Mouse (Mus musculus) kidney, postnatal 36 days (tissue): Measurements from ENCODE around the gene Tenm4.

Source experiments
- DNase-seq, 2 experiments: peaks; one replicate each; pipeline ENCODE4 v3.0.0; 2021 to 2022; ENCODE audit warnings: mixed read lengths in 2 of 2

Tenm4 gene

DNA sequence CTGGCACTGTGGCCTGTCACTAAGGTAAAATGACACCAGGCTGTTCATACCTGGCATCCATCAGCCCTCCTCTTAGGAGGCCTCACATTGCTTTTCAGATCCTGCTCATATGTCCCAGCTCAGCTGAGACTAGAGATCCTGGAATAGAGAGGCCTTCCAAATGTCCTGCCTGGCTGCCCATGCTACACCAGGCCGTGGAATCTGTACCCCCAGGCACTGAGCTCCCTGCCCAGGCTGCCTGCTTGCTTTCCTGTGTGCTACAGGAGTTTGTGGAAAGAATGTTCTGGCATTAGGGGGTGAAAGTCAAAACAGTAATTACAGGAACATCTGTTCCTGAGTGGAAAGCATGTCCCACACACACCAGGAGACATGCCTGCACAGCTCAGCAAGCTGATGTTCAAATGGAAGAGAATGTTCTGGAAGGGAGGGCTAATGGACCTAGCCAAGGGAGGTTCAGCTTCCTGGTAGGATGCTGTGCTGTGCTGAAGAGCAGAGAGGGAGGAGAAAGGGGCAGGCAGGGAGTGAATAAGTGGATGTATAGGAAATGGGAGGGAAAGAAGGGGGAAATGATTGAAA is 313.0 kb downstream of the Tenm4 start:
- DNase-seq = peak; percentile 42 to 52

DNA sequence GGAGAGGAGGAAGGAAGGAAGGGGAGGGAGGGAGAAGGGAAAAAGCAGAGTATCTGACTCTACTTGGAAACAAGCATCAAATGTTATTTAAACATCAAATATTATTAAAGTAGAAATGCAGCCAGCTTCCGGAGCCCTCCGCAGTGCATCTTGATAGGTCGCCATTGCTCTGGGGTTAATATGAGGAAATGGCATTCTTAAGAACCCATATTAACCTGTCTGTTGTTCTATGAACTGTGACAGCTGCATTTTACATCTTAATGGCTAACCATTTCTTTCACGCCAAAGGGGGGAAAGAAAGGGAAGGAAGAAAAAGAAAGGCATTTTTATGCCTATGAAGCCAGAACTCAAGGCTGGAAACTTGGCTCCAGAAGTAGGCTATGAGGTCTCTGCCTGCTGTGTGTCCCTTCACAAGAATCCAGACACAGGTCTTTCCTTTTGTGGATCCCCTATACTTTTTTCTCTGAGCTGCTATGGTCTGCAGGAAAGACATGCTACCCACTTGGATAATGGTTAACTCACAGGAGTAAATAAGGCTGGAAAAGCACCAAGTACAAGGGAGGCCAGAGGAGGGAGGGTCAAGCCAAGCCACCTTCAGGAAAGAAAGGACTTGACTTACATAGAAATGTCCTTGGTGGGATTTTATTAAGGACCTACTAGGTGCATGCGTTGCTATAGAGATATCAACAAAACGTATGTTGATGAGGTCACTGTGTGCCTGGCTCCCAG is 318.5 kb downstream of the Tenm4 start:
- peak; percentile 19 to 60 for DNase-seq

DNA sequence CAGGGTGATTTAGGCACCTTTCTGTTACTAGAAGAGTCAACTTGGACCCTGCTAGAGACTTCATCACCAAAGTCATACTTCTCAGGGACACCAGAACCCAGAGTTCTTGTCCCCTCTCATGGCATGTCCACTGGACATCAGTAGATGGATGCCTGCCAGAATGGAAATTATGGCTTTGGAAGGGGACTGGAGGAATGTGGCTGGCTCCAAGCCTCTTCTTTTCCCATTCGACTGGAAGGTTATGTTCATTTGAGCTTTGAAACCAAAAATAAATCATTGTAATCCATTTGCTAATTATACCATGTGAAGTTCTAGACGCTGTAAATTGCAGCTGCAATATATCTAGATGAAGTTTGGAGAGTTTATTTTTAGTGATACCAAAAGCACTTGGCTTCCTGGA is 320.9 kb downstream of the Tenm4 start:
- DNase-seq = peak; percentile 19 to 53

DNA sequence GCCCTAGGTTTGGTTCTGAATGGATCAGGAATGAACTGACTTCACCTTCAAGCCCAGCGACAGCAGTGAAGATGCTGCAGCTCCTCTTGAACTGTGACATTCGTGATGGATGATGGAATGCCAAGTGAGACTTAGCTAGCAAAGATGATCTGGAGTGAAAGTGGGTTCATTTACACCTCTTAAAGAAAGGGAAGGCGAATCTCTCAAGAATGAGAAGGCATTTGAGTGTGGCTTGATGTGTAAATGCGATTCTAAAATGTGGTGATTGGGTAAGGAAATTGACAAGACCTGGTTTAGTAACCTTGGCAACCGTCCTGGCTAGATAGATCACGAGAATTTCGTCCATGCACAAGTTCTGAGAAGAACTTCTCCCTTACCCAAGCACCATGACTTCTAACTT is 321.6 kb downstream of the Tenm4 start:
- DNase-seq = no peak

DNA sequence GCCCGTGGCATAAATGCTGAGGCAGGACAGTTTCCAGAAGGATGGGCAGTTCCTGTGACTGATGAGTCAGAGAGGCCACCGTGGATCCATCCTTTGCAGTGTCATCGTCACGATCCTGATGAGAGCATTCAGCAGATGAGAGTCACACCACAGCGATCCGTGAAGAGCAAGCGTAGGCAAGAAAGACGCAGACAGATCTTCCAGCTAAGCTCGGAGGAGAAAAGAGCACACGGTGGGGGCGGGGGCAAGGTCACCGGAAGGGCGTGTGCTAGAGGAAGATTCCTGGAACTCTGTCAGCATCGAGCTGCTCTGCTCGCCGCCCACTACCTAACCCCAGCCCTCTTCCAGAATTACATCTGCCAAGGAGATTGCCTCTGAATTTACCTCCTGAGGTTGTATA is 323.0 kb downstream of the Tenm4 start:
- DNase-seq = no peak

DNA sequence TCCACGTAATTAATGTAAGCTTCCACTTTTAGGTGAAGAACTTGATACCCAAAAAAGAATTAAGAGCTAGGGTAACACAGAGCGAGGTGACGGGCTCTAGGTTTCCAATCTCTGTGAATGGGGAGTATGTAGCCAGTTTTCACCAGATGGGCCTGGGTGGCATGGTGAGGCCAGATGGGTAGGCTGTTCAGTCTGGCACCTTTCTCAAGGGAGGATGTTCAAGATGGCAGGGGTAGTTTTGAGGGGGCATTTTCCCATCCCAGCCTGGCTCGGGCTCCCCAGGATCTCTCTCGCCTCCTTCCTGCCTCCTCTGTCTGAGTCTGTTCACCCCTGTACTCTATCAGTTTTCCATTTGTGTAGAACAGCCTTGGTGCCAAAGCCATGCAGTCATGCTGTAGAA is 329.1 kb downstream of the Tenm4 start:
- no peak for DNase-seq

DNA sequence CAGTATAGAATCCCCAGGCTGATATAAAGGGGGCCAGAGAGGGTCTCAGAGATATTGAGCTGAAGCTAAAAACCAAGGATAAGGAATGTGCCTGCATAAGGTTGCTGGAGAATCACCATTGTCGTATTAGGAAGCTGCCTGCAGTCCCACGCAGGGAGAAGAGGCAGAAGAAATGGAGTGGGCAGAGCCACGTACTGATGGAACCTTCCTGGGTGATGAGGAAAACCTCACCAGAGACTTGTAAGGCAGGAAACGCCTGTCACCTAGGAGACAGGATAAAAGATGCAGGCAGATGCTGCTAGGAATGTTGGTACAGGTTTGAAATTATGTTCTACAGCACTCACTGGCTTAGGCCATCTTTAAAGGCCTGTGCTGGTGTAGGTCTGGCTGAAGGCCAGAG is 329.8 kb downstream of the Tenm4 start:
- no peak for DNase-seq

DNA sequence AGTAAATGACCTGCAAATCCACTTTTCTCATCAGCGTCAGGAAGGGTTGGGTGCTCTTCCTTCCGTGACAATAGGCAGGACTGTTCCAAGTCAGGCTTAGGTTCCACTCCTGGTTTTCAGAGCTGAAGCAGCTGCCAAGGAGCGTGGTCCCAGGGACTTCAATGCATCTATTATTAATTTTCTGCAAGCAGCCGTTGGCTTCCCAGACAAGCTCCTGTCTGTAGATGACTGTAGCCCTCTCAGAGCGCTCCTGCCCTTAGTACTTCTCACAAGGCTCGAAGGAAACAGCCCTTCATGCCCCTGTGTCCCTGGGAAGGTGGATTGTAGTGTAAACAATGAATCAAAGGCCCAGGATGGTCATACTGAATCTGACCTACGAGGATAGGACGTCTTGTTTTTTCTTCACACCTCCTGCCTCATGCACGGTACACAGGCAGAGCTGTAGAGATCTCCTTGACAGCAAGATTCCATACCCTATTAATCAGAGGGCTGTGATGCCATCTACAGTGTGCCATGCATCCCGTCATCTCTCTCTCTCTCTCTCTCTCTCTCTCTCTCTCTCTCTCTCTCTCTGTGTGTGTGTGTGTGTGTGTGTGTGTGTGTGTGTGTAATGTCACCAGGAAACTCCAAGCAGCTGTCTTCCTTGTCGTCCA is 331.4 kb downstream of the Tenm4 start:
- DNase-seq = no peak

DNA sequence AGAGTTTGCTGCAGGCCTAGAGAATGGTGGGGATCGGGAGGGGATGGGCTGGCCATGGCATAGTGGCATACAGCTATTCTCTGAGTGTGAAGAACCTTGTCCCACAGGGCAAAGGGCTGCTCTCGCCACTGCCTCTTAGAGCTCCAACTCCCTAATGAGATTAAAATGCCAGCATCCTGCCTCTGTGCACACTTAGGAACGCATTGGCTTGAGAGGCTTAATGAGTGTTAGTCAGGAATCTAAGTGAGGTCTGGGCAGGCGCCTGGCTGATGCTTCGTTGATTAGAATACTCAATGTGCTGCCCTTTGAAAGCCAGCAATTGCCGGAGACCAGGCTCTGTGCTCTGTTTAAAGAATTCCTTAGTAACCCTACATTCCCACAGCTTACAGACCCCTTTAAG is 334.5 kb downstream of the Tenm4 start:
- peak in 1 of 2 experiments; percentile 31 for DNase-seq

DNA sequence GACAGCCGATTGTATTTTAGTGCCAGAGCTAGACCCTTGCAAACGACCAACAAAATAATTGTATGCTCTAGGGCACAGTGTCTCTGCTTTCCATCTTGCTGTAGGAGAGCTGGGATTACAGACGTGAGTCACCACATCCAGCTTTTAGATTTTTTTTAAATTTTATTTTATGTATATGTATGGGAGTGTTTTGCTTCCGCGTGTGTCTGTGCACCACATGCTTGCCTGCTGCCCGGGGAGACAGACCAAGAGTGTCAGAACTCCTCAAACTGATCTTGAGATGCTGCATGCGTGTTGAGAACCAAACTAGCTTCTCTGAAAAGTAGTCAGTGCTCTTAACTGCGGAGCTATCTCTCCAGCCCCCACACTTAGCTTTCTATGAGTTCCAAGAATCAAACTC is 336.0 kb downstream of the Tenm4 start:
- DNase-seq = no peak

DNA sequence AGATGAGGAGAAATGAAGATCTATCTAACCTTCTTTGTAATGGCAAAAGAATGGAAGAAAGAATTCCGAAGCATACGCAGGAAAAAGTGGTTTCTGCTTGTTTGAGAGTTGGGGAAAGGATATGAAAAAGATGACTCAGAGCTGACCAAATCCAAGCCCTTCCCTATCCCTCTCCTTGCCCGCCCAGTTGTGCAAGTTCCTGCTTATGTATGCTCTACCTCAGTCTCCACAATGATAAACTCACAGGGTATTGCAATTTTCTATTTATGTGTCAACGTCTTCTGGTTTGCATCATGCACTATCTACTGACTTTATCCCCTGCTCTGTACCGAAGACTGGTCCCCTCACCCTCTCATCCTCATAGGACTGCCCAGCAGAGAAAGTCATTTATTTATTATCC is 339.4 kb downstream of the Tenm4 start:
- DNase-seq = no peak

DNA sequence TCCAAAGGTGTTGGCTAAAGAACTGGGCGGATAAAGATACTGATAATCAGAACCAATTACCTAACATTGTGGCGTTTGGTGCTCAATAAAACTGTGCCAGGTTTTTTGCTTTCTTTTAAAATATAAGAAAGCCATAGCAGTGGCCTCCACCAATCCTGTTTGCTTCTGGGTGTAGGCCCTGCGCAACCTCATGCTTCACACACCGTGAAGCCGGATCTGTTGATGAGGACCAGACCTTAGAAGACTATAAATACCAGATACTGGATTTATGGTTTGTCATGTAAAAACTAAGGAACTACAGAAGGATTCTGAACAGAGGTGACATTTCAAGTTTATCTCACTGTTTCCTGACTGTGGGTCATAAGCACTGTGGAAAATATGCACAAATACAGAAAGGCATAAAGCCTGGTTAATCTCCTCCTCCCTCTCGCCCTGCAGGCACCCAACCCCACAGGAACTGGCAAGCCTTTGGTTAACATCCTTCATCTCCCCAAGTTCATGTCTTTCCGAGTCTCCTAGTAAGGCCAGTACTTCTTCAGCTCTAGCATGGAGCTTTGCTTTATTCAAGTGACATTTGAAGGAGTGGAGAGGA is 340.1 kb downstream of the Tenm4 start:
- DNase-seq = no peak

DNA sequence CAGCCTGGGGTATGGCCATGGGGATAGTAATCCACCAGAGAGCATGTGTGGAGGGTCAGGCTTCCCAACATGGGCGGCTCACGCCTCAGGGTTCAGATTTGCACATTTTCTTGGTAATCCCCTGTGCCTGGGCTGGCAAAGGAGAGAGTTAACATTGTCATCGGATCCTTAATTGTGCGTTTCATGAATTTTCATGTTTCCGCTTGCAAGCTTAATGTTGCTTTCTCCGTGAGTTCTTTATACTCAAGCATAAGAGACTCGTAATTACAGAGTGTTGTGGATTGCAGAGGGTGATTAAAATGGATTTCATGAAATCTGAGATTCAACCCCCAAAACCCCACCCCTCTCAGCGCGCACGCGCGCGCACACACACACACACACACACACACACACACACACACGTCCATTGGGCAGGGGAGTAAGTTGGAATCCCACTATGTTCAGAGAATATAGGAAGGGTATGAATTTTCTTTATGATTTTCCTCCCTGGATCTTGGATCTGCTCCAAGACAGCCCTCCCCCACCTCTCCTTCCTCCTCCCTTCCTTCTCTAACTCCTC is 341.0 kb downstream of the Tenm4 start:
- no peak for DNase-seq

DNA sequence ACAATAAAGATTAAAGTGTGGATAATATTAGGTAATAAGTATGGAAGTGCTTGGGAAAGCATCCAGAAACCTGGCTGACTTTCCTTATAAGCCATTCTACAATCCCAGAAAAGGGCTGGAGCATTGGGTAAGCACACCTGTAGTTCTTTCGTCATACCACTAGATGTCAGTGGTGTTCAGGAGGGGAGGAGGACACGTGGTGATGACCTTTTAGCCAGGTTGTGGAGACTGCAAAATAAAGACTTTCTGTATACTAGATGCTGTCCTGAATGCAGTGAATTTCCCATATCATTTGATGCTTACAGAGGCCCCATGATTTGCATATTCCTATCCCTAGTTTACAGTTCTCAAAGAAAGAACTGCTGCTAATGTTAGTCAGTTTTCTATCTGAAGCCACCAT is 348.2 kb downstream of the Tenm4 start:
- peak; percentile 20 to 35 for DNase-seq

DNA sequence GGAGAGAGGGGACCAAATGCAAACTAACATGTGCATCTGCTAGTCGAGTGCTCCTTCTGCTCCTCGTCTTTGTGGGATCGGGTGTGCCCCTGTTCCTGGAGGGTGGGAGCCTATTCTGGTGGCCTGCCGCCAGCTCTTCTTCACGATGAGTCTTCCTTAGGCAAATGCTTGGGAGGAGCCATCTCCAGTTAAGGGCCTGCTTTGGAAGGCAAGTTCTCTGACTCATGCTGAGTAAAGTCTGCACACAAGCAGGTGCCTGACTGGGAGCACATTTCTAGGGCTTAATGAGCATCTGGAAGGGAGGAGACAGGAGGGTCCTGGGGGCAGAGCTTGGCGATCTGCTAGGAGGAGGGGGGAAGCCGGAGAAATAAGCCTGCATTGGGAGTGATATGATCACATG is 350.9 kb downstream of the Tenm4 start:
- DNase-seq = no peak

DNA sequence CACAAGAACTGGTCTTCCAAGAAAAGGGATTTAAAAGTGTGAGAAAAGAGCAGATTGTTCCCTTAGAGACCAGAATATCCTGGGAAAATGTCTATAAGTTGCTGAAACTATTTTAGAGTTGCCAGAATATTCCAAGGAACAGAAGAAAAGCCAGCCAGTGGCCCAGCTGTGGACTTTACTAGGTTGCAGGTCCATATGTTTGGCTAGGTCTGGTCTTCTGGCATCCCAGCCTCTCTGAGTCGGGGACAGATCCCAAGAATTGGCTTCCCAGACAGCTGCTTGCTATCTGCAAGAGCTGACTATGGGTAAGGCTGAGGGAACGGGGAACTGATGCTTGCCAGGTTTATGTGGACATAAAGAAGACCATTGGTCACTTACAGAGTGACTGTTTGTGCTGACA is 352.6 kb downstream of the Tenm4 start:
- no peak for DNase-seq

DNA sequence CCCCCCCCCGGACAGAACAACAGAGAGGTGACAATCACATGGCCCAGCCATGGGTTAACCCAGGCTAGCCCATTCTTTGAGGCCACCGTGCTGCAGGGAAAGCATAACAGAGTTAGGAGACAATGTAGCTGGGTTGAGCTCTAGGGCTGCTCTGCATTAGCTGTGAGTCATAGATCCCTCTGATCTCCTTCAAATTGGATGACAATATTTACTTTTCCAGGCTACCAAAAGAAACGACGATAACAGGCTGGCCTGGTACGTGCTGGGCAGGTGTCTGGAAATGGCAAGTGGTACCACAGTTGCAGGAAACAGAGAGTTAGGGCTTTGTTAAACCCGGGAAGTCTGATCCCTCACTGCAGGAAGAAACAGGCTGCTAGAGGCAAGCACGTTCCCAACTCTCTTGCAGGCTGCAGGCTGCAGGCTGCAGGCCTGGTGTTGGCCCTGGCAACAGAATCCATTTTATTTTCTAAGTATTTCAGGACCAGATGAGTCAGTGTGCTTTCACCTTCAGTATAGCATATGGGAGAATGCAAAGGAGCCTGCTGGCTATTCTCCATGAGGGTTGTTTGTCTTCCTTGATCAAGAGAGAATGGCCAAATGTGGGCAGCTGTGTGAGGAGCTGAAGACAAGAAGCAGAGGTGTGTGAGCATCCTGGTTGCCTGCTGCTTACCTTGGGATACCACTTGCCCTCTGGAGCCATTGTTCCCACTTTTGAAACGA is 353.6 kb downstream of the Tenm4 start:
- no peak for DNase-seq

DNA sequence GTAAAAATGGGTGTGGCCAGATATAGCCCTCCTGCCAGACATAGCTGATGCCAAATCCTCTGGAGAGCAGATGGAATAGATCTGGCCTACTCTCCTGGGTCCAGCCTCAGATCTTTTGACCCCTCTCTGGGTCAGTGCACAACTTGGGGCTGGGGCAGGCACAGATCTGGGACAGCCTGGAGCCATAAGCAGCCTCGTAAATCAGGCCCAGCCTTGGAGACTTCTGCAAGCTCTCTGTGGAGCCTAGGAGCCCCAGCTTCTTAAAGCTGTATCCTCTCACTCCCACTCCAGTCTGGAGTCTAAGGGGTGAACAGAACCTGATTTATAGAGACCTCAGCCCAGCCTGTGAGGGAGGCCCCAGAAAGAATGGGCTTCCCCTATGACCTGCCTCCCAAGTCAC is 354.3 kb downstream of the Tenm4 start:
- DNase-seq = peak in 1 of 2 experiments; percentile 5

DNA sequence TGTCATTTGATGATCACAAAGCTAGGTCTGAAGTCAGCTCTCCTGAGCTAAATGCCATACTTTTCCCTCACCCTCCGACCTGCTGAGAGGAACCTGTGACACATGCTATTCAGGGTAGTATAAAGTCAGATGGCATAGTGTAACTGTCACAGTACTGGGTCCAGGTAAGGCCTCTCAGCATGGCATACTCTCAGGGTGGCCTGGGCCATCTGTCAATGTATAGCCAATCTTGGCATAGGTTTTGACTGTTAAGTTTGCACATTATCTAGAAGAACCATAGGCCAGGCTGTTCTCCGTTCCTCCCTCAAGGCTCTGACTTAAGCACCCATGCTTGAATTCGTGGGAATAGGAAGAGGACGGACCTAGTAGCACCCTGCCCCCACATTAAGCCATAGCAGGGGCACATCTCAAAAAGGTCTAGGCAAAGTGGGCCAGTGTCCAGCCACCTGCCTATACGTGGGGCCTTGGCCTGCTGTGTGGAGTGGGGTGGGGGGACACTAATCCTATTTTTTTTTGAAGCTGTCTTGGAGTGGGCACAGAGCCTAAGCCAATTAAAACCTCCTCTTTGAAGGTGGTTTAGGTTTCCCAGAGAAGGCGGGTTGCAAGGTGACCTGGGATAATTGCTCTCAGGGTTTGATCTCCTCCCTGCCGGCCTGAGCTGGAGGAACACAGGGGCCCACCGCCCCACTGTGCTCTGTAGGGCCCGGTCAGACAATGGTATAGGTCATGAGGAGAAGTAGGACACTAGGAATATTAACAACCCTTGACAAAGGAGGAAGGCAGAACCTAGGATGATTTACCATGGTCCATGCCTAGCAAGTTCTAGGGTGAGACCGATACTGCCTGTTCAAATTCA is 359.8 kb downstream of the Tenm4 start:
- DNase-seq = no peak

DNA sequence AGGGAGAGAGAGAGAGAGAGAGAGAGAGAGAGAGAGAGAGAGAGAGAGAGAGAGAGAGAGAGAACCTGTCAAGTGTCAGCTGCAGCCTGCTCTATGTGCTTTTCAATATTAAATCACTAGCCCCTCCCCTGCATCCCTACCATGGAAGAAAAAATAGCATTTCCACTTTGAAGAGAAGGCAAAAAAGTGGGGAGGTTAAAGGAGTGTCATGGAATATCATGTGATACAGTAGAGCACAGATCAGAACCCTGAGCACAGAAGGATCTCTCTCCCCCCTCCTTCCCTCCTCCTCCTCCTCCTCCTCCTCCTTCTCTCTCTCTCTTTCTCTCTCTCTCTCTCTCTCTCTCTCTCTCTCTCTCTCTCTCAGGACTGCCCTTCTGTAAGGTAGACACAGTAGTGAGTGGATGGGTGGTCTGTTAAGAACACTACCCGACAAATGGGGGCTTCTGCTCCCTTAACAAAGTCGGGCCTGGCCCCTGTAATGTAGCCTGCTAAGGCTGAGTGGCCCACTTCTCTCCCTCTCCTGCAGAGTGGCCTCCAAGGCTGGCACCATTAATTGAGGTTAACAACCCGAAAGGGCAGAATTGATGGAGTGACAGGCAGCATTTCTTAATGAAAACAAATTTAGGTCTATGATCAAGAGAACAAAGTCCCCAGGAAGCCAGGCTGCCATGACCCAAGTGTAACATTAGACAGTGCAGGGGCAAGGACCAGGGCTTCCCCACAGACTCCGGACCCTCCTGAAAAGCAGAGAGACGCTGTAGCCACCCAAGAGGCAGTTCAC is 361.1 kb downstream of the Tenm4 start:
- DNase-seq = no peak

DNA sequence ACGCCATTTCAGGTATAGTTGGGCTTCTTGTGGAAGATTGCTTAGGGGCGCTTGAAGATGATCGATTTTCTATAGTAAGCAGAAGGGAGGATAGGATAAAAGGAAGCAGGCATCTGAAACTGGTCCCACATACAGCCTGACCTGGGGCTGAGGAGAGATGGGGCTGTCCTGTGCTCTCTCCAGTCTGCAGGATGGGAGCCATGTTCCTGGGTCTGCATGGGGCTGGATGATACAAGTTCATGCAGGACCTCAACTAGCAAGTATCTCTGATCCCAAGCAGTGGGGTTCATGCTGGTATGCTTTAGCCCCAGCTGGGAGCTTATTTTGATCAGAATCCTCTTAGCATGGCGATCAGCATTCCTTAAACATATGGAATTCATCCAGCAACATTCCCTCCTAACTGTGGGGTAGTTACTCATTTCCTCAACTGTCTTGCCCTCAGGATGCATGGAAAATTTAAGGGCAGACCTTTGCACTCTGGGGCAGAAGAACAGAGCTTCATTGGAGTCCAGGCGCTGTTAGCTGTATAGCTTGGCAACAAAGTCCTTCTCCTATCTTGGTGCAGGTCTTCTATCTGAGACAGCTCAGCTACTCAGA is 361.9 kb downstream of the Tenm4 start:
- no peak for DNase-seq
